Mouse (Mus musculus): ENCODE results near the gene Dlgap5.
"Not testable (repeated sequence)": the region's sequence is repeated elsewhere in the genome, so short reads cannot be mapped to it uniquely, and the experiment has no call there.

The Dlgap5 gene

GRCm38 (mm10) chr14:47417775-47418665 is at the start of gene Dlgap5:
Gene Dlgap5 (minus strand): TSS chr14:47418407.
- DNase-seq (ENCODE audit: low spot score), result peak; percentile 85

GRCm38 (mm10) chr14:47465468-47466175 is 47.4 kb upstream of the Dlgap5 start:
- no peak for DNase-seq (ENCODE audit: low spot score)

DNA sequence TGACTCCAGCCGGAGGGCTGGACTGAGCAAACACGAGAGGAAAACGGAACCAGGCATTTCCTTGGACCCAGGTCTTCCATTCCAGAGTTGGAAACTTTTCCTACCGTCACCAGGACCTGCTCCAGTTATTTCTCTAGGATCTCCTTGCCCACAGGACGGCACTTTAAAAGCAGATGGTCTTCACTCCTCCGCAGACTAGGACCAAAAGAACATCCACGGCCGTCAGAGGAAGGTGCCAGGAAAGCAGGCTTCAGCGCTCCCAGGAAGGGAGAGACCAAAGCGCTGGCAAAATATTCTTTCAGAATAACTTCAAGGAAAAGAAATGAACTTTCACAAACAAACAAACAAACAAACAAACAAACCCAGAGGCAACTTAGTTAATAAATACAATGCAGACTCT is 46.2 kb upstream of the Dlgap5 start:
- DNase-seq (ENCODE audit: low spot score), result no peak

- DNase-seq (ENCODE audit: low spot score), result no peak
Observed at GRCm38 (mm10) chr14:47462877-47463460, 44.8 kb upstream of the Dlgap5 start.

DNA sequence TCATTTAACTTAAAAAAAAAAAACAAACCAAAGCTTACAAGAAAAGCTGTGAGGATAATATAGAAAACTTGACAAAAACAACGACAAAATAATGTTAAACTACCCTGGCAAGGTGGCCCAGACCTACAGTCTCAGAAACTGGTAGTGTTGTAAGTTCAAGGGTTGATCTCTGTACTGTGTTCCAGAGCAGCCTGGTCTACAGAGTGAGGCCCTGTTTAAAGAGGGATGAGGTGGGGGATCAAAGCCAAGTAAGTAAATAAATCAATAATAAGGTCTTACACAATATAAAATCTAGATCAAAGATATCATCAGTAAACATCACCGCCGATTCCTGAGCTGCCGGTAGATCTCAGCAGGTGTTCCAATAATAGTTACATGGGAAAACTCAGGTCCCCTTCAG is 44.2 kb upstream of the Dlgap5 start:
- DNase-seq (ENCODE audit: low spot score), result no peak

GRCm38 (mm10) chr14:47461997-47462396 is 43.8 kb upstream of the Dlgap5 start:
- no peak for DNase-seq (ENCODE audit: low spot score)

DNA sequence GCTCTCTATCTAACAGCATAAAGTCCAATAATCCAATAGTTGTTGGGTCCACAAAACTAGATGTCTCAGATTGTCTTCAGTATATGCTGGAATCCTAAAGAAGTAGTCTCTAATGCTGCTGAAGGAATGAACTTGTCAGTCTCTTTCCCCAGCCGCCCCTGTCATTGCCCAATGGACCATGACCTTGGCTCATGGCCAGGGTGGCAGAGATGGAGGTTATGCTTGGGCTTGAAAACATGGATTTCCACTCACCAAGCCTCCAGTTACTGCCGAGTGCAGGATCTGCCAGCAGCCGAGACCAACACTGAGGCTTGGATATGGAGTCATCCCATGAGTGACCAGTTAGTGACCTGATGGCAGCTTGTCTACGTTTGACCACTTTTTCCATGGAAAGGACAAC is 41.3 kb upstream of the Dlgap5 start:
- DNase-seq (ENCODE audit: low spot score), result peak; percentile 15

GRCm38 (mm10) chr14:47450121-47450520 is 31.9 kb upstream of the Dlgap5 start, which contains the start of gene Fbxo34:
Gene Fbxo34 (plus strand): TSS chr14:47450421.
- DNase-seq (ENCODE audit: low spot score), result not testable (repeated sequence)

GRCm38 (mm10) chr14:47445331-47446095 is 27.3 kb upstream of the Dlgap5 start:
- DNase-seq (ENCODE audit: low spot score), result no peak

- no peak for DNase-seq (ENCODE audit: low spot score)
Observed at GRCm38 (mm10) chr14:47444907-47445306, 26.7 kb upstream of the Dlgap5 start.

- no peak for DNase-seq (ENCODE audit: low spot score)
Observed at GRCm38 (mm10) chr14:47438947-47439346, 20.7 kb upstream of the Dlgap5 start.

- no peak for DNase-seq (ENCODE audit: low spot score)
Observed at GRCm38 (mm10) chr14:47432987-47433386, 14.8 kb upstream of the Dlgap5 start.

GRCm38 (mm10) chr14:47422466-47422865 is 4.3 kb upstream of the Dlgap5 start:
- no peak for DNase-seq (ENCODE audit: low spot score)

GRCm38 (mm10) chr14:47421606-47422005 is 3.4 kb upstream of the Dlgap5 start:
- DNase-seq (ENCODE audit: low spot score), result no peak

DNA sequence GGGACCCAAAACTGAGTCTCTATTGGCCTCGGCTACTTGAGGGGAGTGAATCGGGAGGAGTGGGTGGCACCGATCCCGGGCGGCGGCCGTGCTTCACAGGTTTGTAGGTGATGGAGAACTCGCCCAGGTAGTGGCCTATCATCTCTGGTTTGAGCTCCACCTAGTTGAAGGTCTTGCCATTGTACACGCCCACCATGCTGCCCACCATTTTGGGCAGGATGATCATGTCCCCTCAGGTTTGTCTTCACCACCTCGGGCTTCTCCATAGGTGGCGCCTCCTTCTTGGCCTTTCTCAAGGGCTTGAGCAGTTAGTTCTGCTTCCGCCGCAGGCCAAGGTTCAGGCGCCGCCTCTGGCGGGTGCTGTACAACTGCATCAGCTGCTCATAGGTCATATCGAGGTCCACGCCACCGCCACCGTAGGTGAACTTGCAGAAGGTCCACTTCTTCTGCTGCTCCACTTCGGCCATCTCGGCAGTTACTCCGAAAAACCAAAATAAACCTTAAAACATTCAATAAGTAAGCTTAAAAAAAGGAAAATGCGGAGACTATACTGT is 1.6 kb upstream of the Dlgap5 start:
- no peak for DNase-seq (ENCODE audit: low spot score)

DNA sequence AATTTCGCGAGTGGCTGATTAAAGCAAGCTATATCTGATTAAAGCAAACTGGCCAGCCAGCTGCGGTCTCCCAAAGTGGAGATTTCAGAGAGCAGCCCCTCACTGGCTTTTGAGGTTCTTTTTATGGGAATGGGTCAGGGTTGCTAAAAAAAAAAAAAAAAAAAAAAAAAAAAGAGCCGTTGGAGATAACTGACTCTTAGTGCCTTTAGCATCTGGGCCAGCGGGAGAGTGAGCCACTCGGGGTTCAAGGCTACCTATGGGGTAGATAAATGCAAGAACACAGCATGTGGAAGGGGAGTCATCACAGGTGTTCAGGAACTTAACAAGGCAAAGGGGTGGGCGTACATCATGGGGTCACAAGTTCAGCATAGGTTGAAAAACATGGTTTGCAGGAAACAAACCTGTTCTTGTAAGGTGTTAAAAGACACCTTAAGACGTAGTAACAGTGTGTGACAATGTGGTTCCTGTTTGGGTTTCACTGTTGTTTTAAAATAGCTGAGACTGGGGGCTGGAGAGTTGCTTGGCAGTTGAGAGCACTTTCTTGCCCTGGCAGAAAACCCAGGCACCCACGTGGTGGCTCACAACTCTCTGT is 923 bp upstream of the Dlgap5 start:
- DNase-seq (ENCODE audit: low spot score), result no peak

GRCm38 (mm10) chr14:47418666-47418991 is 422 bp upstream of the Dlgap5 start:
- no peak for DNase-seq (ENCODE audit: low spot score)

GRCm38 (mm10) chr14:47417346-47417745 is 861 bp downstream of the Dlgap5 start:
- DNase-seq (ENCODE audit: low spot score), result no peak

DNA sequence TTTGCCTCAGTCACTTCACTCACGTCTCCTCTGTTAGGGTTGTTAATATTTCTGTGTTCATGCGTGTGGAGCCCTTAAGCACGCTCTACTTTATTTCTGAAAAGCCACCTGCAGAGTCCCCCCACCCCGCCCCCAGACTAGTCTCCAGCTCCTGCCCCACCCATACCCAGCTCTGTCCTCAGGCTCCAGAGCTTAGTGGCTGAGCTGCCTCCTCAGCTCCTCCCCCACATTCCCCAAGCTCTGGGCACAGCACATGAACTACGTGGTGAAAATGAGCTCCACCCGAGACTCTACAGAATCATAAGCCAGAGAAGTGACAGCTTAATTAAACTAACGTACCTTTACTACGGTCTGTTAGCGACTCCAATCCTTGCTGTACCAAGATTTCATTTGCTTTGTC is 12.2 kb downstream of the Dlgap5 start:
- DNase-seq (ENCODE audit: low spot score), result no peak

DNA sequence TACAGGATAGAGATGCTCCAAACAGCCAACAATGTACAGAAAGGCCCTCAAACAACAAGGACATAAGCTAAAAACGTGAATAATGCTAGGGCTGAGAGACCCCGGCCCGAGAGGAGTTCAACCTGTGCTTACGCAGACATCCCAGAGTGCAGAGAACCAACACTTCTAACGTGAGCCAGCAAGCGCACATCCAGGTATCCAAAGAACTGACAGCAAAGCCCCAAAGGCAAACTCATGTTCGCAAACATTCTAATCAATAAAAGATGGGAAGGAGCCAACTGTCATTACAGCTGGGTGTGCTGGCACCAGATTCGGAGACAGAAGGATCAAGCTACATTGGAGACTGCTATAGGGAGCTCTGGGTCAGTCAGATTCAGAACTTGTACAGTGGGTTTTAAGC is 15.5 kb downstream of the Dlgap5 start:
- no peak for DNase-seq (ENCODE audit: low spot score)

DNA sequence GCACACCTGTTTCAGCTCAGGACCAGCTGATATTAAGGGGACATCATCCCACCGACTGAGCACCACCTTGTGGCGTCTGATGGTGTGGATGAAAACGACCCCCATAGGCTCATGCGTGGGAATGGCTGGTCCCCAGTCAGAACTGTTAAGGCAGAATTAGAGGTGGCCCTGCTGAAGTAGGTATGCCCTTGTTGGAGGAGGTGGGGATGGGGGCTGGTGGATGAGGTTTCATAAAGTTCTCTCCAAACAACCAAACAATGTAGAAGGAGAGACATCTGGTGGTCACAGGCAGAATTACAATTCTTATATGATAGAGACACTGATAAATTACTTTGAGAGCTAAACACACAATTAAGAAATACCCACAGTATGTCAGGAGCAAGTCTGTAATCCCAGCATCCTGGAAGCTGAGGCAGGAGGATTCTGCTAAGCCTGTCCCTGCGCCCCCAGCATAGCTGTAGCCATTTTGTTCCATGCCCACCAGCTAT is 22.0 kb downstream of the Dlgap5 start:
- DNase-seq (ENCODE audit: low spot score), result no peak

Data from ovary, adult 18-20 months (tissue).